Mouse (Mus musculus): ENCODE measurements around the gene Parvb.

DNA sequence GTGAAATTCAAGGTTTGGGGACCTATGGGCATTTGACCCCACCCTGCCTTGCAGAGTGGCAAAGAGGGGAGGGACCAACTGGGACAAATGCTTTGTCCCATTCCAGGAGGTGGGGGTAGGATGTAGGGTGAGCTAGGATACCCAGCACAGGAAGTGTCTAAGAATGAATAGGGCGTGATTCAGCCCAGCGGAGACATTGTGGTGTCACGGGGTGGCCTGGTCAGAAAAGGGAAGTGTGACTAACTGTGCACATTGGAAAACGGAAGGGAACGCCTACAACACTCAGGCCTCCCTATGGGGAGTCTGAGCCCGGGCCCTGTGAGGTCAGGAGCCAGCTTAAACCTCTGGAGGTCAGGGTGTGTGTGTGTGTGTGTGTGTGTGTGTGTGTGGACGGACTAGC lies 3.8 kb downstream of the Parvb start:
- TF ChIP-seq TCF12 (IDR thresholded peaks at IDR 0.05; ENCODE audit: low read depth, low read length) (no peak), USF2 (IDR thresholded peaks at IDR 0.05; ENCODE audit: borderline replicate concordance in 1 of 2, insufficient read depth in 1 of 2, low read depth in 1 of 2, low read length in 2 of 2) (no peak), CHD2 (IDR thresholded peaks at IDR 0.05; ENCODE audit: low read length) (no peak), ZNF384 (IDR thresholded peaks at IDR 0.05; ENCODE audit: low read depth, low read length) (no peak), CTCF (IDR thresholded peaks at IDR 0.05 in 2 of 3, conservative IDR thresholded peaks at IDR 0.05 in 1 of 3; ENCODE audit: control insufficient read depth in 1 of 3, insufficient read depth in 1 of 3, low read depth in 2 of 3, low read length in 3 of 3, poor library complexity in 1 of 3, severe bottlenecking in 1 of 3) (no peak), GABPA (IDR thresholded peaks at IDR 0.05; ENCODE audit: low read depth, low read length) (no peak), POLR2A (IDR thresholded peaks at IDR 0.05; ENCODE audit: control insufficient read depth in 1 of 2, insufficient read depth in 1 of 2, low read depth in 1 of 2, low read length in 2 of 2, poor library complexity in 1 of 2) (no peak)

All from MEL (cell line).